Mouse (Mus musculus) erythroblast, adult 5-6 weeks (primary cell): ENCODE results near the gene Fam181a. TPM values are rescaled to one million over a fixed set of nuclear protein-coding genes. Genes with fewer than 3 reads are reported as not detected.

Source experiments
- ATAC-seq: replicated peaks from 2 replicates; pipeline ENCODE4 v1.8.0; 2016; ENCODE audit warnings: moderate number of reproducible peaks, mild to moderate bottlenecking, moderate TSS enrichment, inconsistent platforms; ENCODE audit not compliant: poor library complexity, low FRiP score, severe bottlenecking
- total RNA-seq, 2 experiments: library from RNA; stranded (forward) in 1 of 2; stranded (reverse) in 1 of 2; fragments of 150-400 nt in 1 of 2; fragments of 200-764, 138-1000 nt in 1 of 2; gene quantifications; 2 replicates each; pipeline versions ENCODE4 v1.2.3 to v1.2.4; 2015 to 2017; ENCODE audit warnings: low replicate concordance in 2 of 2

Gene Fam181a
- total RNA-seq, 2 experiments from 2014 or later: not detected

DNA sequence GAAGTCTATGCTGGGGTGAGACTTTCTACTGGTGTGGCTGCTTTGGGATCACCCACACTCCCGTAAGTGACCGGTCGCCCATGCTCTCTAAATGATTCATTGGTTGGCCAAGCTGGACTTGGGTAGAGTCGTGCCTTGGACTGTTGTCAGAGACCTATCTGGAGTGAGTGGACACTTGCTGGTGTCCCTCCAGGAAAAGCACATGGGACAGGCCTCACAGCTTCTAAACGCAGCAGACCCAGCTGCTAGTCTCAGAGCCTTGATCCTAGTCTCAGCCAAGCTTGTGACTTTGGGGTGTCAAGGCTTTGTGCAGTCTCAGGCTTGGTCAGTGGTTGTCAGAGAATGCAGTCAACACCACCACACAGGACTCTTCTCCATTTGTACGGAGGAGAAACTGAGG is 42.0 kb downstream of the Fam181a start:
- ATAC-seq: no peak

DNA sequence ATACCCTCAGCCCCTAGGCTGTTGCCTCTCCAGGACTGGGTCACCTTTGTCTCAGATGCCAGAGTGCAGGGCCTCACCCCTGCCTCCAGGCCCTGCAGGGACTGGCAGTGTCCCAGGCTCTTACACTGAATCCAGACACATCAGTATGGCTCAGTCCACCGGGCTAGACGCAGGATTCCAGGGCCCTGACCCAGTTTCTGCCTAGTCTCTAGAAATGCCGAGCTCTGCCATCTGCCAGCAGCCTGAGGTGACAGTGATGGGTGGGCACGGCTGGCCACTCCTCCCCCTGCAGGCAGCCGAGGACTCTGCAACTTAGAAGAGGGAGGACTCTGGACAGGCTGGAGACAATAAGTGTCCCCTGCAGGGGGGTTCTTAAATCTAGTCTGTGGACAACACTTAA is 42.8 kb downstream of the Fam181a start:
- no peak for ATAC-seq

DNA sequence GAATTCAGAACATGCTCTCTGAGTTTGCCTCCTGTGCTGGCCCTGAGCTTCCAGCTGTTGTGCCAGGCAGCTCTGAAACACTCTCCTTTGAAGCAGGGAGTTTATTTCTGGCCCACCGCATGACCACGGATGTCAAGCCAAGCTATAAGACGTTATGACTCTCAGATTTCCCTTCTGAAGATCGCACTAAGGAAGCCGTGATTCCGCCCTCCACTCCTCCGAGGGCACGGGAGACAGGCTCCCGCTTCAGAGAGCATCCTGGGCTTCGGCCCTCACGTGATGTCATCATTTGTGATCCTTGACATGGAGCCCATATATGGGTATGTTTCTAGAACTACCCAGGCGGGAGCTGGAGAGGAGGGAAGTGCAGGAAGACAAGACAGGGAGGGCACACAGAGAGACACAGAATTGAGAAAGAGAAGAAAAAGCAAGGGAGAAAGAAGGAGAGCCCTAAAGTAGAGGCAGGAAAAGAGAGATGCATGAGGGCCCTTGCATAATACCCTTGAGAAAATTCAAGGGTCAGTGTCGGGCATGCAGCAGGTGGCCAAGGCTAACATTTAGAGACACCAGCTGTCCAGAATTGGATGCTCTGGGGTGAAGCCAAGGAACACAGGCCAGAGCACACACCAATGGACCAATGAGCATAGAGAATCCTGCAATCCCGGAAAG is 45.1 kb downstream of the Fam181a start, which contains the start of gene Asb2:
TSS of gene Asb2 (minus strand) at position 256 of the 669 bp plus-strand sequence.
- no peak for ATAC-seq

DNA sequence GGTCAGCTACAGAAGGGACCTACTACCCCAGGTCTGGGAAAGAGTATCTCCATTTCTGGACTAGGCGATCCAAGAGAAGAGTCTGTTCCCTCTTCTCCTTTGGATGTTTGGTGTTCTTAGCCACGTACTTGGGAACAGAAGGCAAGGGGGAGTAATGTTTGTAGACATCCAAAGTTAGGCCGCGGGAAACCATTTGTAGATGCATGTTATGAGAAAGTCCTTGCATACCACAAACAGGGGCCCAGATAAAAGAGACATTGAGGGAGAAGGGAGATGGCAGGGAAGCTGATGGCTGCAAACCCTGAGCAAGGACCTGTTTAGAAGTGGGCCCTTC is 45.6 kb downstream of the Fam181a start:
- no peak for ATAC-seq

DNA sequence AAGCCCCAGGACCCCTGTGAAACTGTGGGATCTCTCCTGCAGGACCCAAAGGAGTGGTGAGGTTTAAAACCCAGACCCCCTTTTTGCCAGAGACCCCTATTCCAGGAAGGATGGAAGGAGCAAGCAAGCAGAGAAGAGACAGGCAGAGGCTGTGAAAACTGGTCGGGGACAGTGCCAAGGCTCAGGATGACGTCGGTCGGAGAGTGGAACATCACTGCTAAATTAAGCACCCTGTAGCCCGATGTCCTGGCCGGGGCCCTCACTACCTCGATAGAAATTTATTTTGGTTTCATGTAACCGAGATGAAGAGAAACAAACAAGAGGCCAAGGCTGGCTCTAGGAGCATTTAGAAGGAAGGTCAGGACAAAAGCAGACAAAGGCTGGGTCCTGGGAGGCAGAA is 47.4 kb downstream of the Fam181a start:
- no peak for ATAC-seq

DNA sequence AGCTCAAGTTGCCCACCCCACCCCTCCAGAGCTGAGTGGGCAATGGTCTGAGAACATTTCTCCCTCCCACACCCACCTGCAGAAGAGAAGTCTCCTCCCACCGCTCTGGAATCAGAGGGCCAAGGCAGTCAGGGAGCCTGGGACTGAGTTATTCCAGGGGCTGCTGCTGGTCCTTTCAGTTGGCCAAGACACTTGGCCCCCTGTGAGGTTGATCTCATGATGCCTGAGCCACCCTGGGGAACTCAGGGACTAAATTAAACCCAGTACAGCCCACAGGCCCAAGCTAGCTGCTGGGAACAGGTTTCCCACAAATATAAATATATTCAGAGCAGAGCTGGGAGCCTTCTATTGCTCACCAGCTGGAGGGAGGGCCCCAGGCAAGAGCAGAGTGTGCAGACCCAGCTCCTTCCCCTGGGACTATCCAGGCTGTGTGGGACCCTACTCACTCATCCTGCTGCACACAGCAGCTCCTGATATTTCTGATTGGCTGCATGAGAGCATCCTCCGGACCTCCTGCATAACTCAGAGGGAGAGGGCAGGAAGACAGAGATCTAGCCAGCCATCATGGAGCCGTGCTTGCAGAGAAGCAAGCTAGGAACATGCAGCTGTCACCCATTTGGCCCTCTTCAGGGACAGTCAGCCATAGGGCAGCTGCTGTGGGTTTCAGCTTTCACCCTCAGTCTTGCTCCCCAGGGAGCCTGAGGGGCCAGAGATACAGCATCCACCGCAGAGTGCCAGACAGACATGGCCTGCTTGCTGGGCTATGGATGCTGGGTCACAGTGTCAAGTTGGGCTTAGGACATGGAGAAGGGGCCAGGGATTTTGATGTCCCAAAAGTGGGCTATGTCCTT is 48.4 kb downstream of the Fam181a start:
- ATAC-seq: no peak

DNA sequence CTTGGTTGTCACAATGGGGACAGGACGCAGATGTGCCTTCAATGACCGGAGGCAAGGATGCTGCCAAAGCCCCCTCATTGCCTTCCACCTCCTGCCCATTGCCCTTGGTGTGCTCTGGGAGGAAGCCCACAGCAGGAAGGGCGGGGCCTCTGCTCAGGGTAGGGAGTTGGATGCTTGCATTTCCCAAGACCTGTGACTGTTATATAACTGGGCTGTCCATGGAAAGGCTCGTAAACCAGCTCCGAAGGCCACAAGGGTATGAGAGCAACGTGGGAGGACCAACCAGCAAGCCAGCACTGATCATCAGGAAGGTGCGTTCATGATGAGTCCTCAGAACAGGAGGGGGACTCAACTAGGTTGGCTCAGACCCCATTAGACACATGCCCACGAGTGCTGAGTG is 50.0 kb downstream of the Fam181a start:
- no peak for ATAC-seq

DNA sequence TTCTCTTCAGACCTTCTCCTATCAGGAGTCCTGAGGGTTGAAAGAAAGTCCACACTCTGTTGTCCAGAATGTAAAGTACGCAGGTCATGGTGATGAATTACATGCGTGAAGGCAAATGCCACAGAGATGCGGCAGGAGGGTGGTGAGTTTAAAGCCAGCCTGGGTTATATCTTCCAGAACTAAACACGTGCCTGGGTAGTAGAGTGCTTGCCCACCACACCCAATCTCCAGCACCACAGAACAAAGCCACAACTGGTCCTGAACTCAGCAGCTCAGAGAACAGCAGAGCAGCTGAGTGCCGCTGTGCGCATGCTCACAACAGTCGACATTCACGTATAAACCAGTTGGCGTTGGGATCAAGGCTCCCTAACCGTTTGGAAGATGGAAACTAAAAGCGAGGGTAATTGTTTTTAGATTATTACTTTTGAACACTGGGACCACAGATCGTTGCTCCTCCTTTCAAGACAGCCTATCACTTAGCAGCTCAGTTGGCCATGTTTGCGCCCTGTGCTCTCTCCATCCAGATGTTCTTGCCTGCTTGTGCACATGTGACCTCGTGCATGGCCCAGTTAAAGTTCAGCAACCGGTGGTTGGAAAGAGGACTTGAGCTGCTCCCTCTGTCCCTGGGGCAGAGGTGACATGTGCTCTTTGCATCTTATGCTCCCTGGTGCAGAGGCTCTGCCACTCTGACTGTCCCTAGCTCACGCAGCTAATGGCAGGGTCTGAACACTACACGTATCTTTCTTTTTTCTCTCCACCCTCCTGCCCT is 50.9 kb downstream of the Fam181a start:
- ATAC-seq: no peak

DNA sequence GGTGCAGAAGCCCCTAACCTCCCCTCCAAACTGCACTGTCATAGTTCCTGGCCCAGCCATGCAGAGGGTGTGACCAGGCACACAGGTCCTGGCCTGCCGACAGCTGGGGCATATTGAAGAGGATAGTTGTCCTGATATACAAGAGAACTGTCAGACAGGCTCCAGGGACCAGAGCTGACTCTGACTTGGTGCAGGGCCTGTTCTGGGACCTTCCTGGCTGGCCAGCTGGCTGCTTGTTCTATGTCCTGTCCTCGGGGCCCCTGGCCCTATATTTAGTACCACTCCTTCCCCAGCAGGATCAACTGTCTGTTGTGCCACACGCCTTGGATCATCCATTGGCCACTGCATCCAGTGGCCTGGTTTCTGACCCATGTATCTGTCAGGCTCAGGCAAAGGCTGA is 51.6 kb downstream of the Fam181a start:
- no peak for ATAC-seq

Other genes with a start within 250 kb of the Fam181a start
- not detected in 2 replicates for gene Prima1, start 68.8 kb upstream of the Fam181a start, total RNA-seq (2015; ENCODE audit: low replicate concordance)
- gene Prima1, start 68.8 kb upstream of the Fam181a start, total RNA-seq (2017; ENCODE audit: low replicate concordance): not detected in 2 replicates
- 0.63 TPM in 1 of 2 replicates, not detected in the other for gene Asb2, start 45.0 kb downstream of the Fam181a start, total RNA-seq (2015; ENCODE audit: low replicate concordance)
- gene Asb2, start 45.0 kb downstream of the Fam181a start, total RNA-seq (2017; ENCODE audit: low replicate concordance): 0.09 and 0.28 TPM in 2 replicates
- gene Otub2, start 77.7 kb downstream of the Fam181a start, total RNA-seq (2015; ENCODE audit: low replicate concordance): 46.6 and 48.4 TPM in 2 replicates
- gene Otub2, start 77.7 kb downstream of the Fam181a start, total RNA-seq (2017; ENCODE audit: low replicate concordance): 67.2 and 67.9 TPM in 2 replicates
- not detected in 2 replicates for gene 9330161L09Rik, start 96.8 kb downstream of the Fam181a start, total RNA-seq (2015; ENCODE audit: low replicate concordance)
- 0.42 TPM in 1 of 2 replicates, not detected in the other for gene 9330161L09Rik, start 96.8 kb downstream of the Fam181a start, total RNA-seq (2017; ENCODE audit: low replicate concordance)
- gene Ddx24, start 114.9 kb downstream of the Fam181a start, total RNA-seq (2015; ENCODE audit: low replicate concordance): 21.5 and 31.8 TPM in 2 replicates
- gene Ddx24, start 114.9 kb downstream of the Fam181a start, total RNA-seq (2017; ENCODE audit: low replicate concordance): 46.3 and 55.2 TPM in 2 replicates
- 125 and 138 TPM in 2 replicates for gene Ifi27, start 123.2 kb downstream of the Fam181a start, total RNA-seq (2015; ENCODE audit: low replicate concordance)
- gene Ifi27, start 123.2 kb downstream of the Fam181a start, total RNA-seq (2017; ENCODE audit: low replicate concordance): 117 and 145 TPM in 2 replicates
- 7.5 and 30.9 TPM in 2 replicates for gene Ifi27l2a, start 132.7 kb downstream of the Fam181a start, total RNA-seq (2015; ENCODE audit: low replicate concordance)
- 3.2 and 26.5 TPM in 2 replicates for gene Ifi27l2a, start 132.7 kb downstream of the Fam181a start, total RNA-seq (2017; ENCODE audit: low replicate concordance)
- not detected in 2 replicates for gene Ifi27l2b, start 146.2 kb downstream of the Fam181a start, total RNA-seq (2015; ENCODE audit: low replicate concordance)
- gene Ifi27l2b, start 146.2 kb downstream of the Fam181a start, total RNA-seq (2017; ENCODE audit: low replicate concordance): not detected in 2 replicates
- gene Ppp4r4, start 221.3 kb downstream of the Fam181a start, total RNA-seq (2015; ENCODE audit: low replicate concordance): not detected in 2 replicates
- 0.42 TPM in 1 of 2 replicates, not detected in the other for gene Ppp4r4, start 221.3 kb downstream of the Fam181a start, total RNA-seq (2017; ENCODE audit: low replicate concordance)